Mouse (Mus musculus): Measurements from ENCODE around the gene Hgf.

The Hgf gene

GRCm38 (mm10) chr5:16553304-16554047 is at the start of gene Hgf:
Gene Hgf (plus strand): TSS chr5:16553495.
- no peak for DNase-seq (ENCODE audit: low spot score)

GRCm38 (mm10) chr5:16506702-16507350 is 46.5 kb upstream of the Hgf start:
- no peak for DNase-seq (ENCODE audit: low spot score)

- no peak for DNase-seq (ENCODE audit: low spot score)
Observed at GRCm38 (mm10) chr5:16531619-16532277, 21.5 kb upstream of the Hgf start.

- DNase-seq (ENCODE audit: low spot score) = no peak
Observed at GRCm38 (mm10) chr5:16538067-16538466, 15.2 kb upstream of the Hgf start.

- DNase-seq (ENCODE audit: low spot score) = no peak
Observed at GRCm38 (mm10) chr5:16541561-16542116, 11.7 kb upstream of the Hgf start.

GRCm38 (mm10) chr5:16547490-16547889 is 5.8 kb upstream of the Hgf start:
- no peak for DNase-seq (ENCODE audit: low spot score)

- no peak for DNase-seq (ENCODE audit: low spot score)
Observed at GRCm38 (mm10) chr5:16552647-16553046, 648 bp upstream of the Hgf start.

- DNase-seq (ENCODE audit: low spot score) = no peak
Observed at GRCm38 (mm10) chr5:16560247-16560646, 7.0 kb downstream of the Hgf start.

- no peak for DNase-seq (ENCODE audit: low spot score)
Observed at GRCm38 (mm10) chr5:16568997-16569396, 15.7 kb downstream of the Hgf start.

- no peak for DNase-seq (ENCODE audit: low spot score)
Observed at GRCm38 (mm10) chr5:16577882-16578742, 24.8 kb downstream of the Hgf start.

GRCm38 (mm10) chr5:16595699-16596098 is 42.4 kb downstream of the Hgf start:
- no peak for DNase-seq (ENCODE audit: low spot score)

GRCm38 (mm10) chr5:16597996-16598395 is 44.7 kb downstream of the Hgf start:
- no peak for DNase-seq (ENCODE audit: low spot score)

- no peak for DNase-seq (ENCODE audit: low spot score)
Observed at GRCm38 (mm10) chr5:16601463-16601862, 48.2 kb downstream of the Hgf start.

- DNase-seq (ENCODE audit: low spot score) = no peak
Observed at GRCm38 (mm10) chr5:16632996-16633395, 79.7 kb downstream of the Hgf start.

GRCm38 (mm10) chr5:16646417-16646816 is 93.1 kb downstream of the Hgf start:
- DNase-seq (ENCODE audit: low spot score) = no peak

GRCm38 (mm10) chr5:16647701-16648100 is 94.4 kb downstream of the Hgf start:
- DNase-seq (ENCODE audit: low spot score) = no peak

GRCm38 (mm10) chr5:16650240-16650639 is 96.9 kb downstream of the Hgf start:
- no peak for DNase-seq (ENCODE audit: low spot score)

- no peak for DNase-seq (ENCODE audit: low spot score)
Observed at GRCm38 (mm10) chr5:16654022-16654421, 100.7 kb downstream of the Hgf start.
